Mouse (Mus musculus): ENCODE measurements around the gene Fam19a5. TPM values are rescaled to one million over a fixed set of nuclear protein-coding genes. Genes with fewer than 3 reads are reported as not detected.

Gene Fam19a5
- polyA plus RNA-seq, 1 experiment, result 3.7 TPM

DNA sequence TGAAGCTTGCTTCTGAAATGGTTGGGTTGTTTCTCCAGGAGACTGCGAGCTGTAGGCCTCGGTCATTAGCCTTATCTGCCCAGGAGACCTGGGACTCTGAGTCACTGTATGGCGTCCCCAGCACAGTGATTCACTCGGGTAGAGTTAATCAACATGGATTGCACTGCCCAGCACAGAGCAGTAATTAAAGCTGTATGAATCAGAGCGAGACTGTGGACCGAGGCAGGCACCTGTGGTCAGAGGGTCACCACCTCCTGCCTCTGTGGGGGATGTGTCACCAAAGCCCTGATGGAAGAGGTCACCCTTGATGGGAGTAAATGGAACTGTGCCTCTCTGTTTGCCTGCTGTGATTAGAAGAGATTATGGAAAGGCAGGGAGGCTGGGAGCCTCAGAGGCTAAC lies 110.5 kb downstream of the Fam19a5 start:
- peak overlapping the region; percentile 28; the same call in 1 of the 2 replicates for H3K27ac ChIP-seq (ENCODE audit: insufficient read depth, low read length)
- no peak overlapping the region for H3K4me3 ChIP-seq (ENCODE audit: insufficient read depth, low read length)
- no peak for TF ChIP-seq CTCF (IDR thresholded peaks at IDR 0.05; ENCODE audit: borderline replicate concordance, insufficient read depth, low read length)
- TF ChIP-seq POLR2A (IDR thresholded peaks at IDR 0.05; ENCODE audit: low read depth, low read length), result no peak
- peaks cover 5% of the 10 kb centered on the region for H3K4me1 ChIP-seq (ENCODE audit: control insufficient read depth, insufficient read depth, low read length)

DNA sequence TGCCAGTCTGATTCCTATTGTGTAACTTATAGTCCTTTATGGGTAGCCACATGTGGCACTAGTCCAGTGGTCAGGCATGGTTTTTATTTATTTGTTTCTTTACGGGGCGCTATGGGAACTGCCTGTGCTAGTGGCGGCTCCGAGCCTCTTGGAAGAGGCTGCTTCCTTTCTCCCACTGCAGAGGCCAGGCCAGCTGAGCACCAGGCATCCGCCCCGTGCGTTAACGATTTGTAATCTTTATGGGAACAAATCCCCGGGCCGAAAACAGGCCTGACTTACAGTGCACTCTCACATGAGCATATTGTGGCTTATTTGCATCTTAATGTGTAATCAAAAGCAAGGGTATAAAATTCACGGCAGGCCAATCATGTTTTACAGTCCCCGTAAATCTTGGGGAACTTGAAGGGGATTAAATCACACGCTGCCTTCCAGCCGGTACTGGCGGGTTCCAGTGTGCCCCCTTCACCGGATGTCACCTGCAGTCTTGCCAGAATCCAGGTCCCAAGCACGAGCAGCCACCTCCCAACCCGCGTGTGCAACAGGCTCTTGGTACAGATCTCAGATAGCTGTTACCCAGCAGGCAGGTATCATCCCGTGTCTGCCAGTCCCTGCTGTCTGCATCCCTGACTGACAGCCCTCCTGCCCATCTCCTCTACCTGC lies 112.5 kb downstream of the Fam19a5 start:
- H3K4me1 ChIP-seq (ENCODE audit: control insufficient read depth, insufficient read depth, low read length), result peaks cover 6% of the 10 kb centered on the region
- no peak overlapping the region for H3K27ac ChIP-seq (ENCODE audit: insufficient read depth, low read length)
- no peak overlapping the region for H3K4me3 ChIP-seq (ENCODE audit: insufficient read depth, low read length)
- TF ChIP-seq CTCF (IDR thresholded peaks at IDR 0.05; ENCODE audit: borderline replicate concordance, insufficient read depth, low read length) (no peak), POLR2A (IDR thresholded peaks at IDR 0.05; ENCODE audit: low read depth, low read length) (no peak)

DNA sequence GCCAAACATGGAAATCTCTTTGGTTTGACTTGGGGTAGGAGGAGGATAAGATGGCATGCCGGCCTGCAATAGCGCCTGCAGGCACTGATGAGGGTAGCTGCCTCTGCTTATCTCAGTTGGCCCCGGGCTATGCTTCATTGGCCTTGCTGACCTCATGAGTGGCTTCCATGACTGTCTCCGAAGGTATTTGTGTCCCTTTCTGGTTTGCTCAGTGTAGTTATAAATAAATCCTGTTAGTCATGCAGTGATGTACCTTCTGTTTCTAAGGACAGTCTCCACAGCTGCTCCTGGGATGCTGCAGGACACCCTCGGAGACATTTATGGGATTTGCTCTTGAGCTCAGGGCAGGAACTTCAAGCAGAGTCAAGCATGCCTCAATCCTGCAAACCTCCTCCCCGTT lies 115.6 kb downstream of the Fam19a5 start:
- H3K4me1 ChIP-seq (ENCODE audit: control insufficient read depth, insufficient read depth, low read length), result peaks cover 2% of the 10 kb centered on the region; the same call in 1 of the 2 replicates
- no peak overlapping the region for H3K27ac ChIP-seq (ENCODE audit: insufficient read depth, low read length)
- H3K4me3 ChIP-seq (ENCODE audit: insufficient read depth, low read length), result no peak overlapping the region
- TF ChIP-seq CTCF (IDR thresholded peaks at IDR 0.05; ENCODE audit: borderline replicate concordance, insufficient read depth, low read length), result no peak
- TF ChIP-seq POLR2A (IDR thresholded peaks at IDR 0.05; ENCODE audit: low read depth, low read length), result no peak

DNA sequence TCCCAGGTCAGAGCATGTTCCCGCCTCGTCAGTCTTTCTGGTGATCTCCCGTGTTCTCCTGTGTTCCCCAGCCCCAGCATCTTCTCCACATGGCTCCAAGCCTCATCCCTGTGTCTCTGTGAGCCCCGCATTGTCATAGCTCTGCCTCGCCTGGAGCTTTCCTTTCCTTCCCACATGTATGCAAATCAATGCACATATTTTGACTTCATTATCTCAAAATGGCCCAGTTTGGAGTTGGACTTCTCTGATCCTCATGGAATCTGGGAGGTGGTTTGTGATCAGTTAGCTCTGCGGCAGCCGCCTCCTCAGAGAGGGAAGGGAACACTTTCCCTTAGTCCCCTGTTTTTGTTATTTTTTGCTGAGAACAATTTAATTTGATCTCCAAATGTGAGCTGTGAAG lies 117.9 kb downstream of the Fam19a5 start:
- no peak overlapping the region for H3K27ac ChIP-seq (ENCODE audit: insufficient read depth, low read length)
- TF ChIP-seq POLR2A (IDR thresholded peaks at IDR 0.05; ENCODE audit: low read depth, low read length) (no peak), CTCF (IDR thresholded peaks at IDR 0.05; ENCODE audit: borderline replicate concordance, insufficient read depth, low read length) (no peak)
- peaks cover 2% of the 10 kb centered on the region; the same call in 1 of the 2 replicates for H3K4me1 ChIP-seq (ENCODE audit: control insufficient read depth, insufficient read depth, low read length)
- no peak overlapping the region for H3K4me3 ChIP-seq (ENCODE audit: insufficient read depth, low read length)

DNA sequence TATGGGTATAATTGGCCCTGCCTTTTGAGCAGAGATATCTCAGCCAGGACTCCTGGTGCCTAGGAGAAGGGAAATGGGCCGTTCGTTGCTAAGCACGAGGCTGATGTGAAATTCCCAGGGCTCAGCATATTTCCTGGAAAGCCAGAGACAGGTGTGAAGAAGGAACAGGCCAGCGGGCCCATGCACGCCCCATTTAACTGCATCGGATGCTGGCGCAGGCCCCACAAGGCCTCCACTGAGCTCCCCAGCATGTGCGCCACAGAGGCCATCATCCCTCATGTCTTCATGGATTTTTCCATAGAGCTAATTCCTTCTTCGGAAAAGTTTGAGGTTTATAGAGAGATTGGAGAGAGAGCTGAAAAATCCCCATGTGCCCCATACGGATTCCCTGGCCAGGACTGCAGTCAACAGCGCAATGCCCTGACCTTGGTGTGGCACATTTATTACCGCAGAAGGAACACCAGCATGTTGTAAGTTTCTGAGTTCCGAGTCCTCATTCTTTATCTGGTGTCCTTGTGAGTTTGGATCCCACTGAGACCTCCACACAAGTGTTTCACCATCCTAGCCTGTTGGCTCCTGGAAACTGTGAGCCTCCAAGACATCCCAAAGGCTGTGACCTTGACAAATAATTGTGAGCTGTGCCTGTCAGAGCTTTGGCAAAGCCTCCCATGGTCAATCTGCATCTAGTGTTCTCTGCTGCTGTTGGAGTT lies 122.1 kb downstream of the Fam19a5 start:
- TF ChIP-seq POLR2A (IDR thresholded peaks at IDR 0.05; ENCODE audit: low read depth, low read length), result no peak
- no peak for TF ChIP-seq CTCF (IDR thresholded peaks at IDR 0.05; ENCODE audit: borderline replicate concordance, insufficient read depth, low read length)
- Histone ChIP-seq H3K27ac (ENCODE audit: insufficient read depth, low read length) (no peak overlapping the region), H3K4me3 (ENCODE audit: insufficient read depth, low read length) (no peak overlapping the region), H3K4me1 (ENCODE audit: control insufficient read depth, insufficient read depth, low read length) (no peaks in the 10 kb centered on the region)

DNA sequence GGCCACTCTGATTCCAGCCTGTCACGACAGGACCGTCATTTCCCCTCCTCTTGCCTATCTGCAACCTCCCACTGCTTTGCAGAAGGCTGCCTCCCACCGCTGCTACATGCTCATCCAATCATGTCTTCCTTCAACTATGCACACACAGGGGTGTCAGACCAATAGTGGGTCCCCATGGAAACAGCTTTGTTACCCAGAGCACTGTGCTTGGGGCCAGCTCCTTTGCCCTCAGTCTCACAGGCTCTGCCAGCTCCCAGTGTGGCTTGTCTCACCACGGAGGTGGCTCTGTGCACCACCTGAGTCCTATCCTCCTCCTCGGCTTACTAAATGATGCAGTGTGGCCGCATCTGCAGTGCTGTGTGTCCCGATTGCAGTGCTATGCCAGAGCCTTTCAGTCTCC lies 123.3 kb downstream of the Fam19a5 start:
- H3K4me1 ChIP-seq (ENCODE audit: control insufficient read depth, insufficient read depth, low read length), result no peaks in the 10 kb centered on the region
- TF ChIP-seq CTCF (IDR thresholded peaks at IDR 0.05; ENCODE audit: borderline replicate concordance, insufficient read depth, low read length) (no peak), POLR2A (IDR thresholded peaks at IDR 0.05; ENCODE audit: low read depth, low read length) (no peak)
- H3K27ac ChIP-seq (ENCODE audit: insufficient read depth, low read length), result no peak overlapping the region
- H3K4me3 ChIP-seq (ENCODE audit: insufficient read depth, low read length), result no peak overlapping the region

DNA sequence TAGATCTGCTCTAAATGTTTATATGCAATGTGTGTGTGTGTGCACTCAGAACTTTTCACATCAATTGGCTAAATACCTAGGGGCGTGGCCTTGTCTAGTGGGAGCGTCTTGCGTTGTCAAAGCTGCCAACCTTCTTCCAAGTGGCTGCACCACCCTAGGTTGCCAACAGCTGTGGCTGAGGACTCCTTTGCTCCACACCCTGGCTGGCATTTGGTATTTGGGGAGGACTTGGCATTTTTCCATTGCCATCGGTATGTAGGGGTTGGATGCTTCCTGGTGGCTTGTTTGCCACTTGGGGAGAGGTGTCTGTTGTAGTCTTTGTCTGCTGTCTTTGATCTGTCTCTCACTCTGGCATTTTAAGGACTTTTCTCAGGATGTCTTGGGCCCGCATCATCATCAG lies 124.0 kb downstream of the Fam19a5 start:
- Histone ChIP-seq H3K4me3 (ENCODE audit: insufficient read depth, low read length) (no peak overlapping the region), H3K4me1 (ENCODE audit: control insufficient read depth, insufficient read depth, low read length) (no peaks in the 10 kb centered on the region), H3K27ac (ENCODE audit: insufficient read depth, low read length) (no peak overlapping the region)
- TF ChIP-seq CTCF (IDR thresholded peaks at IDR 0.05; ENCODE audit: borderline replicate concordance, insufficient read depth, low read length), result no peak
- TF ChIP-seq POLR2A (IDR thresholded peaks at IDR 0.05; ENCODE audit: low read depth, low read length), result no peak

DNA sequence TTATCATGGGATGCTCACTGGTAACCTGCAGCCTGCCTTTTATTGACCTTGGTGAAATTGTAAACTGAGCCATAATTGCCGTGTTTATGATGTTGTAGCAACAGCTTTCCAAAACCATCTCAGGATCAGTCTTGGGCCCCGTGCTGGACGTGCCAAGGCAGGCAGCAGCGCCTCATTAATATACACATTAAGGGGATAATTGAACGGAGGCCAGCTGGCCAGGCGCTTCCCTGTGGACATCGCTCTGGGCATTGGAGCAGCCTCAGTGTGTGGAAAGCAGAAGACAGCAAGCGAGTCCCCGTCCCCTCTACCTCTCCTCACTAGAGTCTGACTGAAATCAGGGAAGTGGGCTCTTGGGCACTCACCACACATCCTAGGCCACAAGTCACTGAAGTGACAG lies 127.8 kb downstream of the Fam19a5 start:
- H3K4me3 ChIP-seq (ENCODE audit: insufficient read depth, low read length), result no peak overlapping the region
- no peaks in the 10 kb centered on the region for H3K4me1 ChIP-seq (ENCODE audit: control insufficient read depth, insufficient read depth, low read length)
- H3K27ac ChIP-seq (ENCODE audit: insufficient read depth, low read length), result no peak overlapping the region
- no peak for TF ChIP-seq CTCF (IDR thresholded peaks at IDR 0.05; ENCODE audit: borderline replicate concordance, insufficient read depth, low read length)
- TF ChIP-seq POLR2A (IDR thresholded peaks at IDR 0.05; ENCODE audit: low read depth, low read length), result no peak

DNA sequence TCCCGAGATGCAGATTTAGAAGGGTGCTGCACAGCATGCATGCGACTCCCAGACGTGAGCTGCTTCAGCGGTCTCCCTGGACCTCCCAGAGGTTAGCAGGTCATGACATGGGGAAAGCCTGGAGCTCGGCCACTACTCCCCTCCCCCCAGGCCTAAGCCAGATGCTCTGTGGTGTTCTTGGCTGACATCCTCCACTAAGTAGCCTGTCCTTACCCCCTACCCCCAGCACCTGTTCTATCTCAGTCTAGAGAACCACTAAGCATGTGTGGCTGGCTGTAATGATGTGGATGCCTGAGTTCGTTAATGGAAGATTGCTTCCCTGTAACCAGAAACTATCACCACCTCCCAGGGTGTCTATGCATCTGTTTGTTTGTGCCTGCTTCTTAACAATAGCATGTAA lies 134.6 kb downstream of the Fam19a5 start:
- TF ChIP-seq POLR2A (IDR thresholded peaks at IDR 0.05; ENCODE audit: low read depth, low read length), result no peak
- TF ChIP-seq CTCF (IDR thresholded peaks at IDR 0.05; ENCODE audit: borderline replicate concordance, insufficient read depth, low read length), result no peak
- Histone ChIP-seq H3K27ac (ENCODE audit: insufficient read depth, low read length) (no peak overlapping the region), H3K4me3 (ENCODE audit: insufficient read depth, low read length) (no peak overlapping the region), H3K4me1 (ENCODE audit: control insufficient read depth, insufficient read depth, low read length) (no peaks in the 10 kb centered on the region)

DNA sequence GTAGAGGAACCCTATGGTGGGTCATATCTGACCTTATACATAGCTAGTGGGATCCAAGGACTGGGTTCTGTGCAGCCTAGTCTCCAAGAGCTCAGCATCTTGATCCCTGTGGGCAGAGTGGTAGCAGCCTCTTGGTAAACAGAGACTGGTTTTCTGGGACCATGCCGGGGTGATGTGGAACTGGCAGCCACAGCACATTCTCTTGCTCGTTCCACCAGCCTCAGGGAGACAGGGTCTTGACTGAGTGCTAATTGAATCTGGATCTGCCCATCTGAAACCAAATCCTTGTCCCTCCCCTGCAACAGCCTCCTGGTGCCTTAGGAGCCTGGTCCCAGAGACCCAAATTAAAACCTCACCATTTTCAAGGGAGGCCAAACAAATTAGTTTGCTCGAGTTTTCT lies 138.3 kb downstream of the Fam19a5 start:
- no peak for TF ChIP-seq CTCF (IDR thresholded peaks at IDR 0.05; ENCODE audit: borderline replicate concordance, insufficient read depth, low read length)
- TF ChIP-seq POLR2A (IDR thresholded peaks at IDR 0.05; ENCODE audit: low read depth, low read length), result no peak
- Histone ChIP-seq H3K4me1 (ENCODE audit: control insufficient read depth, insufficient read depth, low read length) (no peaks in the 10 kb centered on the region), H3K4me3 (ENCODE audit: insufficient read depth, low read length) (no peak overlapping the region), H3K27ac (ENCODE audit: insufficient read depth, low read length) (no peak overlapping the region)

Data from embryonic fibroblast, embryonic 13.5 days (primary cell).